Mouse (Mus musculus) A20 (cell line): ENCODE results near the gene A4gnt.
A peak's percentile ranks its signal among the peaks of the same experiment; 100 is the strongest.
"Not testable (repeated sequence)": the region's sequence is repeated elsewhere in the genome, so short reads cannot be mapped to it uniquely, and the experiment has no call there.

Experiments used
- DNase-seq: peaks from one replicate; pipeline ENCODE4 v3.0.0-alpha.2; 2011; ENCODE audit warnings: low read depth, low spot score

A4gnt gene

GRCm38 (mm10) chr9:99612202-99612601 is at the start of gene A4gnt:
A4gnt (plus strand) TSS chr9:99612502.
- DNase-seq = no peak

- peak; percentile 60 for DNase-seq
Observed at GRCm38 (mm10) chr9:99563714-99564113, 48.6 kb upstream of the A4gnt start.

- no peak for DNase-seq
Observed at GRCm38 (mm10) chr9:99568023-99568346, 44.3 kb upstream of the A4gnt start.

GRCm38 (mm10) chr9:99568347-99569070 is 43.8 kb upstream of the A4gnt start, which contains the start of gene Armc8:
Armc8 (minus strand) TSS chr9:99568899.
- DNase-seq = peak; percentile 97

DNA sequence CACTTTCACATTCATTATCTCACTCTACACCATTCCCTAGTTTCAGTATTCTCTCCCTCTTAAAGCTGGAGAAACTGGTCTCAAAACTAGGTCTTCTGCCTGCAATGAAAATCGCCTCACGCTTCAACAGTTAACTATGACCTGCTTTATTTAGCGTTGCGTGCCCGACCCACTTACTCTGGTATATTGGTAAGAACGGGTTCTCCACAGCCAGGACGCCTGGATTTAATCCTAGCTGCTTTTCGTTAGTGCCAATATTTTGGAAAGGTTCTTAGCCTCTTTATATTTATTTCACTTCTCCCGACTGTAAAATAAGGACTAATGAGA is 43.3 kb upstream of the A4gnt start:
- no peak for DNase-seq

- peak; percentile 95 for DNase-seq
Observed at GRCm38 (mm10) chr9:99575677-99576480, 36.4 kb upstream of the A4gnt start, which contains the start of gene Dbr1. Dbr1 (plus strand) TSS chr9:99575799.

DNA sequence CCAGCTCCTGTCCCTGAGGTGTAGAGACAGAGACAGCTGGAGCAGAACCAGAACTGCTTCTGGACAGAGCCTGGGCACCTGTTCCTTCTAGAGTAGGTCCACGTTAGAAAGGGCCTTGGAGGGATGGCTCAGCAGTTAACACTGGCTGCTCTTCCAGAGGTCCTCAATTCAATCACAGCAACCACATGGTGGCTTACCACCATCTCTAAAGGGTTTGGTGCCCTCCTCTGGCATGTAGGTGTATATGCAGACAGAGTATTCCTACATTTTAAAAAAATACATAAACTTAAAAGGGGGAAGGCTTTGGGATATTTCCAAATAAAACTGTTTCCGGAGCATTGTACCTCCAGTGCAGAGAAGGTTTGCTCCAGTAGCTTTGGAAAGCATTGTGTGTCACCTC is 31.6 kb upstream of the A4gnt start:
- peak; percentile 66 for DNase-seq

DNA sequence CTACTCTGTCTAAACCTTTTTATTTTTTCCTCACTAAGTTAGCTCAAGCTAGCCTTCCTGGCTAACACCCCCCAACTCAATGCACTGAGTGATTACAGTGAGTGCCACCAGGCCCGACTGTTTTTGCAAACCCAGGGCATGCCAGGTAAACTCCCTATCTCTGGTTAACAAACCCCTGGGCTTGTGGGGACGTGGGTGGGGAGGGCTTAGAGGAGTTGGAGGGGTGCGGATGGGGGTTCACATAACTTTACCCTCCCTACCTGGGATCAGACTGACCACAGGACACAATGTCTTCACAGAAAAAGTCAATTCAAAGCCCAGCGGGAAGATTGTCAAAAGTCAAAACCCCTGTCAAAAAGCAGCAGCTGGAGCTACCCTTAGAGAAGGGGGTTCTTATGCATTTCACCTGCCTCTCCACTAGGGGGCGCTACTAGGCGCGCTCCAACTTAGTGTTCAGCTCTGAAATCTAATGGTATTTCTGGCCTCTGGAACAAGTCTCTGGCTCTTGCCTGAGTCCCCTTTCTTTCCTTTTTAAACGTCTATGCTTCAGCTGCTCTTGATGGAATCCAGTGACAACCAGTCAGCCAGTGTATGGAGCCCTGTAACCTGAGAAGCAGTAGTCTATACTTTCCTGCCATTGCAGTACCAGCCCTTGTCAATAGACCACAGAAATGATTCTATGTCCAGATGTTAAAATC is 24.6 kb upstream of the A4gnt start:
- peak; percentile 63 for DNase-seq

- no peak for DNase-seq
Observed at GRCm38 (mm10) chr9:99591144-99591543, 21.2 kb upstream of the A4gnt start.

DNA sequence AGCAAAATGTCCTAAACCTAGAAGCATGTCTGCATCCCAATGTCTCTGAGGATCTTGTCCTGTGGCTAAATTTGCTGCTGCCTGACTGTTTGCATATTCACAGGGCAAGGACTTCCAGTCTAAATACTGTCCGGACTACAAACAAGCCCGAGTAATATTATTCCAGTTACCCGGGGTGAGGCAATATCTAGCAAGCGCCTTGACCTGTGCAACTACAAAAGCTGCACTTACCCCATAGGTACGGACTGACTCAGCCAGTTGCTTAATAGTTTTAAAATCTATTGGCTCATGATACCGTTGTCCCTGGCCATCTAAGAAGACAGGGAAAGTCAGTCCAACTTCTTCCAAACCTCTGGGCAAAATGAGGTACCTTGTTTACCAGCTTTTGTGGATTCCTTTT is 13.2 kb upstream of the A4gnt start:
- not testable (repeated sequence) for DNase-seq

GRCm38 (mm10) chr9:99603566-99603965 is 8.7 kb upstream of the A4gnt start:
- no peak for DNase-seq

DNA sequence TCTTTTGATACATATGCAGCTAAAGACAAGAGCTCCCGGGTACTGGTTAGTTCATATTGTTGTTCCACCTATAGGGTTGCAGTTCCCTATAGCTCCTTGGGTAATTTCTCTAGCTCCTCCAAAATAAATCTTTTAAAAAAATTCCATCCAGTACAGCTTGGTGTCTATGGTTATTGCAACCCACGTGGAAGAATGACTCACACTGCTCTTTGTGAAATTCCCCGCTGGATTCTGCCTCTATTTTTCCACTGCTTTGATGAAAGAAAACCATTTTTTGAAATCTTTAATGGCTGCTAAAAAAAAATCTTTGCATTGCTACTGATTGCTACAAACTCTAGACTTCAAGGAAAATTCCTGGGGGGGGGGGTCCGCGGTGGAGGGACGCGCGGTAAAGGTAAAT is 7.4 kb downstream of the A4gnt start:
- DNase-seq = no peak

- no peak for DNase-seq
Observed at GRCm38 (mm10) chr9:99620196-99620595, 7.9 kb downstream of the A4gnt start.

DNA sequence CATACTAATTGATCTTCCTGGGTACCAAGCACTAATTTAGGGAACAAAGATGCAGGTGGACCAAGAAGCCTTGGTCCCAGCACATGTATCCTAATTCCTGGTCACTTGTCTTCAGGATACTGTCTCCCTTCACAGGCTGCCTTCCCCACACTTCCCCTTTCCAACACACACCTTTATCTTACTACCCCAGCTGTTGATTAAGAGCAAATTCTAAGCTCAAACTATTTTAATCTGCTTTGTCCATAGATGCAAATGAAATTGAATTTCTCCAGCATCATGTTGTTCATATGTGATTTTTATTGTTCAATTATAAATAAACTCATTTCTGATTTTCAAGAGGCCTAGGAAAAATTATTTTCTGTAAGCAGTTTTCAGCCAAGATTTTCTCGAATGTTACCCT is 9.7 kb downstream of the A4gnt start:
- DNase-seq = no peak

DNA sequence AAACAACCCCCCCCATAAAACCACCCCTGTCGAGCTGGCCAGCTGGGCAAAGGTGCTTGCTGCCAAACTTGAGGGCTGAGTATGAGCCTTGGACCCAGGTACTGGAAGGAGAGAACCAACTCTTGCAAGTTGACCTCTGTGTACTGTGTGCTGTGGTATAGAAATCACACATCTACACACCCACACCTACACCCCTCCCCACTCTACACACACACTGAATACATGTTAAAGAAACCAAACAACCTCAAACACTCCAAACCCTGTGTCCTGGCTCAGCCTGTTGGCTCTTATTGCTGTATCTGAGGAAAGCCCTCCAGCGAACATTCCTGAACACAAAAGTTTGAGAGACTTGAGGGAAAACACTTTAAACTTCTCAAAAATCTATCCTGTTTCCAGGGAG is 10.7 kb downstream of the A4gnt start:
- DNase-seq = no peak

DNA sequence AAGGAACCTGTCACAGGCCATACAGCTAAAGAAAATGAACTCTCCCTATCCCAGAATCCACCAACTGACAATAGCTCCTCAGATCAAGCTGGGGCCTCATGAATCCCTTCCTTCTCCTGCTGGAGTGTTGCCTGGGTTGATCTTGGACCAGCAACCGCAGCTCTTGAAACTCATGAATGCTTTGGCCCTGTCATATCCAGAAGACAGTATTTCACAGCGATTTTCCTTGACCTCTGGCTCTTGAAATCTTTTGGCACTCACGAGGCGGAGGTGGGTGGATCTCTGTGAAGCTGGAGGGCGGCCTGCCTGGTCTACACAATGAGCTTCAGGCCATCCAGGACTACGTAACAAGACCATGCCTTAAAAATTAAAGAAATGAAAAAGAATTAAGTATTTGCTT is 11.8 kb downstream of the A4gnt start:
- no peak for DNase-seq

GRCm38 (mm10) chr9:99628581-99628980 is 16.3 kb downstream of the A4gnt start:
- no peak for DNase-seq

DNA sequence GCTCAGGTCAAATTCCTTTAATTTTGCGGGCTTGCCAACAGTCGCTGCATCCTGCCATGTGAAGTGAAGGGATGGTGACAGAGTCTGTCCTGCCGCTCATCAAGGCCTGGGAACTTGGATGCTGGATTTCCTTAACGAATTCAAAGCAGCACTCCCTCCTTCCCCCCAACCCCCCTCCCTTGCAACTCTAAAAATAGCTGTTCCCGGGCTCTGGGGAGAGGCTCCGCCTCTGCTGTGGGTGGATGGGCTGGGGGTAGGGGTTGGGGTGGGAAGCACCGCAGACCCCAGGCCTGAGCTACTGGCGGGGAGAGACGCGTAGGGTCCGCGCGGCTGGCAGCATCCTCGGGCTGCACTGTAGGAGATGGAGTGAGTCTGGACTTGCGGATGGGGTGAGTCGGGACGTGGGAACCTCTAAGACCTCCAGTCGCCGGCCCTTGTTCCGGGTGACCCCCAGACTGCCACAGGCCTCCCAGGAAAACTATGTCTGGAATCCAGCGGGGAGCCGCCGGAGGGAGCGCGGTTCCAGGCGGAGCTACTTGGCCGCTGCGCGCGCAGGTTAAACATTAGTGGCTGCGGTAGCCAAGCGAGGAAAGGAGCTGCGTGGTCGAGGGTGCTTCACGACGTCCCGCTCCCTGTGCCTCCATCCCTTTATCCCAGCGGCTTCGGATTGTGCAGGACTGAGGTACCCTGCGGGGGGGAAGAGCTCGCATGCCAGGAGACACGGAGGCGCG is 17.1 kb downstream of the A4gnt start, which contains the start of gene Dzip1l:
Gene Dzip1l, plus strand, starts transcription at position 216 of the 731 bp plus-strand sequence.
- DNase-seq = no peak

DNA sequence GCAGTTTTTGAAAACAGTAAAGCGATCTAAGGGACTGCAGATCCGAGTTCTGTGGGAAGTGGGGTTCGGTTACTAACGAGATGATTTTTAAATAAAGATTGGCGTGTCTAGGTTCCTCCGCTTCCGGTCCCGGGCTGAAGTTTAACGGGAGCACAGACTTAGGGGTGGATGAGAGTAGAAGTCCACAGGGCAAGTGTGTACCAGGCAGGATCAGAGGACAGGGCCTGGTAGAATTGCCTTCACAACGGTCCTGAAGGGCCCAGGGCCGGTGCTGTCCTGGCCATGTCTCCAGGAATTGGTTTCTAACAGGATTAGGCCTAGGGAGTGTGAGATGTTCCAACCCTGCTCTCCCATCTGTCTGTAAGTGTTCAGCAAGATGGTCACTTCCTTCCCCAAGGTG is 17.8 kb downstream of the A4gnt start:
- DNase-seq = no peak

DNA sequence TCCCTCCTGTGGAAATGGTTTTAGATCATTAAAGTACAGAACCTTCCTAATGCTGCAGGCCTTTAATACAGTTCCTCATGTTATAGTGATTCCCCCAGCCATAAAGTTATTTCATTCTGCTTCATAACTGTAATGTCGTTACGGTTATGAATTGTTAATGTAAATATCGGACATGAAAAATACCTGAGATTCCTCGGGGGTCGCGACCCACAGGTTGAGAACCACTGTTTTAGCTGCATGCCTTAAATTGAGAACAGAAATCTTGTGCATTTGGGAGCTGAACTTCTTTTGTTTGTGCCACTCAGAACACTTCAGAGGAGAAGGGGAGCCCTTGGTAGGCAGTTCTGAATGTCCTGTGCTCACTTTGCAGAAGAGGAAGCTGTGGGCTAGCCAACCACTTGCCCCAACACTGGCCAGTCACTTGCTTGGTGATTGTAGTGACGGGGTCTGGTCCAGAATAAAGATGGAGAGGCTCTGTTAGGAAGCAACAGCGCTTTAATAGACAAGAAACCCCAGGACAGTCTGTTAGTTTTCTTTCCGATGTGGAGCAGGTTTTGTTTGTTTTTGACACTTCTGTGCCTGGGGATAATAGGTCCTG is 18.3 kb downstream of the A4gnt start:
- DNase-seq = no peak

GRCm38 (mm10) chr9:99631781-99632180 is 19.5 kb downstream of the A4gnt start:
- DNase-seq = no peak
